Mouse (Mus musculus) small intestine, adult 2 months (tissue): ENCODE results near the gene Calml3.

Experiments used
- CTCF ChIP-seq: fragments of 200-500 bp; IDR thresholded peaks from 2 replicates; pipeline ENCODE4 v1.5.1; 2012; ENCODE audit warnings: low read depth, mild to moderate bottlenecking, control low read depth, inconsistent platforms, low read length, moderate library complexity, mixed read lengths; ENCODE audit not compliant: insufficient replicate concordance, insufficient read length; ENCODE audit errors: extremely low read depth
- POLR2A ChIP-seq: fragments of 200-500 bp; IDR thresholded peaks from 2 replicates; pipeline ENCODE4 v1.6.1; 2012; ENCODE audit warnings: low read depth, mild to moderate bottlenecking, control low read depth, inconsistent platforms, low read length, moderate library complexity

- TF ChIP-seq CTCF: no peak
- no peak for TF ChIP-seq POLR2A
Measured at GRCm38 (mm10) chr13:3805132-3805531, 1.0 kb upstream of the Calml3 start.
